Mouse (Mus musculus) forebrain, postnatal 0 days (tissue): Measurements from ENCODE around the gene Srd5a3. TPM values are rescaled to one million over a fixed set of nuclear protein-coding genes. Genes with fewer than 3 reads are reported as not detected.
A peak's percentile ranks its signal among the peaks of the same experiment; 100 is the strongest.

ENCODE experiments used
- ATAC-seq: fragments of 200-750 bp; cut with Nextera tagmentation; 2 replicates; pipeline ENCODE4 v1.8.0; 2017; ENCODE audit warnings: mild to moderate bottlenecking, moderate library complexity
- DNase-seq: peaks from one replicate; pipeline ENCODE4 v3.0.0-alpha.2; 2015
- H3K27ac ChIP-seq: fragments of 300-500 bp; sonication (generic); 2 replicates; pipeline ENCODE4 v1.5.1; 2014; ENCODE audit warnings: low read depth, mild to moderate bottlenecking, antibody characterized with exemption, low read length, moderate library complexity, mixed read lengths
- H3K27me3 ChIP-seq: fragments of 300-500 bp; sonication (generic); 2 replicates; pipeline ENCODE4 v1.6.1; 2014; ENCODE audit warnings: mild to moderate bottlenecking, low read length, mixed read lengths; ENCODE audit not compliant: insufficient read depth
- H3K36me3 ChIP-seq: fragments of 300-500 bp; sonication (generic); 2 replicates; pipeline ENCODE4 v1.6.1; 2014; ENCODE audit warnings: mild to moderate bottlenecking, moderate library complexity; ENCODE audit not compliant: insufficient read depth
- H3K4me1 ChIP-seq: fragments of 300-500 bp; sonication (generic); 2 replicates; pipeline ENCODE4 v1.6.1; 2014; ENCODE audit warnings: antibody characterized with exemption; ENCODE audit not compliant: insufficient read depth
- H3K4me2 ChIP-seq: fragments of 300-500 bp; sonication (generic); 2 replicates; pipeline ENCODE4 v1.6.1; 2014; ENCODE audit warnings: low read depth, mild to moderate bottlenecking, moderate library complexity
- H3K4me3 ChIP-seq: fragments of 300-500 bp; sonication (generic); 2 replicates; pipeline ENCODE4 v1.5.1; 2014; ENCODE audit warnings: low read depth, low read length, mixed read lengths
- H3K9ac ChIP-seq: fragments of 300-500 bp; sonication (generic); 2 replicates; pipeline ENCODE4 v1.6.1; 2014; ENCODE audit warnings: mild to moderate bottlenecking
- H3K9me3 ChIP-seq: fragments of 300-500 bp; sonication (generic); 2 replicates; pipeline ENCODE4 v1.6.1; 2016; ENCODE audit warnings: low read length
- CTCF ChIP-seq: sonication (generic); IDR thresholded peaks from 2 replicates; pipeline ENCODE4 v1.5.1; 2016; ENCODE audit warnings: antibody characterized with exemption, control low read depth, low read depth
- WGBS: fragments of 180-500 bp; shearing (Covaris S2); extraction: QIAGEN DNeasy Blood & Tissue Kit; methylation state at CpG from one replicate; pipeline ENCODE4 v1.1.7; 2014; 5-methylcytosine and 5-hydroxymethylcytosine counted together
- polyA plus RNA-seq: library from polyadenylated mRNA; unstranded; fragments of >200 nt; fragmentation: Nextera tagmentation; extraction: Ambion mirVana; gene quantifications from 2 replicates; pipeline ENCODE4 v1.2.1, GENCODE M21; 2015
- total RNA-seq: library from RNA; depleted of rRNA; stranded (reverse); fragments of >200 nt; gene quantifications from 2 replicates; pipeline ENCODE4 v1.2.3, GENCODE M21; 2014

Srd5a3 gene
- total and polyA plus RNA-seq, 2 experiments from 2014 or later, result 12.8 to 21.3 TPM

DNA sequence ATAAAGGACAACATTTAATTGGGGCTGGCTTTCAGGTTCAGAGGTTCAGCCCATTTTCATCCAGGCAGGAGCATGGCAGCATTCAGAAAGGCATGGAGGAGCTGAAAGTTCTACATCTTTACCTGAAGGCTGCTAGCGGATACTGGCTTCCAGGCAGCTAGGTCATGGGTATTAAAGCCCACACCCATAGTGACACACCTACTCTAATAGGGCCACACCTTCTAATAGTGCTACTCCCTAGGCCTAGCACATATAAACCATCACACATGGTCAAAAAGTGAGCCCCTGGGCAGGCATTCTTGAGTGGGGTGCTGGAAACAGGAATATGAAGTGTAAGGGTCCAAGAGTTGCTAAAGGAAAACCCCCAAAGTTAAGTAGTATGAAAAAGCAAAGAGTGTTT, 2.5 kb upstream of the Srd5a3 start:
- Histone ChIP-seq H3K4me3 (no peak overlapping the region), H3K9ac (no peak overlapping the region), H3K9me3 (no peaks in the 10 kb centered on the region), H3K27me3 (no peaks in the 10 kb centered on the region), H3K36me3 (no peaks in the 10 kb centered on the region), H3K4me2 (no peak overlapping the region), H3K27ac (no peak overlapping the region), H3K4me1 (peaks cover 10% of the 10 kb centered on the region)
- ATAC-seq (no peak), DNase-seq (no peak)
- TF ChIP-seq CTCF, result no peak
- WGBS, result 97% methylated on average over 1 of the region's 1 CpGs

DNA sequence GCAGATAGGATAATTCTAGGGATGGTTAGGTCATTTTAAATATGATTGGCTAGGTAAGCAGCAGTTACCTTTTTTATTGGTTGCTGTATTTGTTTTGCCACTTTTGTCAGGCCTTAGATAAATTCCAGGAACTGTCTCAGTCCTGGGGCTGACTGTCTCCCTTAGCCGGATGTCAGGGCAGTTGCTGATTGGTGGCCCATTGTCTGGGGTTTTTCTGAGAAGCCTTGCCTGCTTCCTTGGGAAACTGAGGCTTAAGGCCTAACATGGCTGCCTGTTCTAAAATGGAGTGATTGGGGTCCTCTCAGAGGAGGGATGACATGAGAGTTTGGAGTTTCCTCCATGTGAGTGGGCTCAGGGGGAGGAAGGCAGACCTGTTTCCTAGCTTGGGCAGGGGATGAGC, 2.0 kb upstream of the Srd5a3 start:
- no peak overlapping the region for H3K9ac ChIP-seq
- no peaks in the 10 kb centered on the region for H3K27me3 ChIP-seq
- no peak overlapping the region for H3K4me2 ChIP-seq
- peaks cover 10% of the 10 kb centered on the region for H3K4me1 ChIP-seq
- H3K4me3 ChIP-seq, result no peak overlapping the region
- ATAC-seq (no peak), DNase-seq (no peak)
- no peak for TF ChIP-seq CTCF
- WGBS, result 86% methylated on average over 1 of the region's 1 CpGs
- H3K9me3 ChIP-seq, result no peaks in the 10 kb centered on the region
- no peak overlapping the region for H3K27ac ChIP-seq
- no peaks in the 10 kb centered on the region for H3K36me3 ChIP-seq

- Histone ChIP-seq H3K9me3 (no peaks in the 10 kb centered on the region), H3K27me3 (no peaks in the 10 kb centered on the region), H3K36me3 (no peaks in the 10 kb centered on the region), H3K9ac (no peak overlapping the region), H3K4me2 (no peak overlapping the region), H3K4me3 (no peak overlapping the region), H3K27ac (no peak overlapping the region), H3K4me1 (peaks cover 10% of the 10 kb centered on the region)
- WGBS, result 48% methylated on average over 10 of the region's 10 CpGs
- no peak for TF ChIP-seq CTCF
- ATAC-seq (no peak), DNase-seq (peak; percentile 42)
Observed at GRCm38 (mm10) chr5:76138512-76138911, 1.6 kb upstream of the Srd5a3 start.

DNA sequence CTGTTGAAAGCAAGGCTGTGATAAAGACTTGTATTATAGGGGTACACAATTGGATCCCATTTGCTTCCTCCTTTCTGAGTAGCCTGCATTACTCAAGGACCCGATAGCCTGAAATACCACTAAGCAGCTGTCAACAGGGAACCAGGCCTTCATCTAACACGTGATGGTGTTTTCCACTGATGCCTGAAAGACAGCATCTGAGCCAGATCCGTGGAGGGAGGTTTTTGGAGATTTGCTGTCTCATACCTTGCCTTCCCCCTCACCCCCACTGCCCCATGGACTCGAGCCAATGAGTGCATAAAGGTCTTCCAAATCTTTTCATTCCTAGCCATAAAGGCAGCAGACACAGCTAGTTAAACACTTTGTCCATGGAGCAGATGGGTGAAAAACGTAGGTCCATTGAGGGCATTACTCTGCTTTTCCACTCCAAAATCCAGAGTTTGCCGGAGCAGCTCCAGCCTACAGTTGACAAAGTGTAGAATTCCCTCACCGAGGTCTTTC, 850 bp upstream of the Srd5a3 start:
- H3K9me3 ChIP-seq, result no peaks in the 10 kb centered on the region
- no peak overlapping the region for H3K27ac ChIP-seq
- peaks cover 10% of the 10 kb centered on the region for H3K4me1 ChIP-seq
- no peak for TF ChIP-seq CTCF
- no peaks in the 10 kb centered on the region for H3K36me3 ChIP-seq
- no peaks in the 10 kb centered on the region for H3K27me3 ChIP-seq
- DNase-seq (no peak), ATAC-seq (no peak)
- 42% methylated on average over 7 of the region's 7 CpGs for WGBS
- peak overlapping the region; percentile 89 for H3K4me2 ChIP-seq
- no peak overlapping the region for H3K9ac ChIP-seq
- no peak overlapping the region for H3K4me3 ChIP-seq

DNA sequence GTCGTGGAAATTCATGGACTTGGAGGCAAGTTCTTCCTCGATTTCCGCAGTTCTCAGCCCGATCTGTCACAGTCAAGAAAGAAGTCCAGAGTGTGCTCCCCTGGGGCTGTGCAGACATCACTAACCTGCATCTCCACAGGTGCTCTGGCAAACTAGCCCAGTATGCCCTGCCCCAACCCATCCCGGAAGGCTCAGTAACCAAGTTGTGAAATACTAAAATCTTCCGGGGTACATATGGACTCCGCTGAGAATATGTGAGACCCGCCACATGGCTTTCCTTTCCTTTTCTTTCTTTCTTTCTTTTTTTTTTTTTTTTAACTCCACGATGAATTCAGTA, 627 bp downstream of the Srd5a3 start:
- Histone ChIP-seq H3K27me3 (no peaks in the 10 kb centered on the region), H3K27ac (peak overlapping the region; percentile 93), H3K9ac (peak overlapping the region; percentile 95), H3K4me1 (peaks cover 10% of the 10 kb centered on the region), H3K36me3 (no peaks in the 10 kb centered on the region), H3K9me3 (no peaks in the 10 kb centered on the region), H3K4me2 (peak overlapping the region; percentile 89), H3K4me3 (peak overlapping the region; percentile 83)
- peak; percentile 52 for ATAC-seq
- DNase-seq, result no peak
- no peak for TF ChIP-seq CTCF
- 6% methylated on average over 9 of the region's 9 CpGs for WGBS

DNA sequence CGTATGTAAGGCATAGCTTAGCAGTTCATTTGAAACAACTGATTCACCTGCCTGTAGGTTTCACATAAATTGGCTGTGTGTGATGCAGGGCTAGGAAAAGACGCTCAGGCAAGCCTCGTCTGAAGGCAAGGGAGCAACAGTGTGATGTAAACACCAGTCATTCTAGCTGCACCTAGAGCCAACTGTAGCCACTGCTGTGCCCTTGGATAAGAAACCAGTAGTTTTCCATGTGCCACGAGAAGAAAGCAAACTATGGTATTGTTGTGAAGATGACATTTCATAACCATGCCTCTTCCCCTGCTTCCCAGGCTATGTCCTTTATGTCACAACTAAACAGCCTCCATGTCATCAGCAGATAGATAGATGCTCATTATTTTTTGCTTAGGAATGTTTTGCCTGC, 3.3 kb downstream of the Srd5a3 start:
- Histone ChIP-seq H3K4me3 (no peak overlapping the region), H3K27ac (no peak overlapping the region), H3K9me3 (no peaks in the 10 kb centered on the region), H3K27me3 (no peaks in the 10 kb centered on the region), H3K4me2 (no peak overlapping the region), H3K36me3 (no peaks in the 10 kb centered on the region), H3K4me1 (peaks cover 10% of the 10 kb centered on the region), H3K9ac (no peak overlapping the region)
- WGBS, result 88% methylated on average over 4 of the region's 4 CpGs
- DNase-seq (no peak), ATAC-seq (no peak)
- TF ChIP-seq CTCF, result no peak

- WGBS, result 97% methylated on average over 1 of the region's 1 CpGs
- ATAC-seq, result no peak
- no peaks in the 10 kb centered on the region for H3K27me3 ChIP-seq
Observed at GRCm38 (mm10) chr5:76146401-76146800, 6.3 kb downstream of the Srd5a3 start.

More at GRCm38 (mm10) chr5:76146401-76146800, 6.3 kb downstream of the Srd5a3 start:
- Histone ChIP-seq H3K9me3 (no peaks in the 10 kb centered on the region), H3K4me2 (no peak overlapping the region), H3K27ac (no peak overlapping the region), H3K36me3 (peaks cover 6% of the 10 kb centered on the region; the same call in 1 of the 2 replicates), H3K9ac (no peak overlapping the region), H3K4me1 (peaks cover 1% of the 10 kb centered on the region; the same call in 1 of the 2 replicates), H3K4me3 (no peak overlapping the region)
- TF ChIP-seq CTCF, result no peak
- DNase-seq, result no peak
